1 mouse cellular context compared by ENCODE assay signal in the genomic region with DNA sequence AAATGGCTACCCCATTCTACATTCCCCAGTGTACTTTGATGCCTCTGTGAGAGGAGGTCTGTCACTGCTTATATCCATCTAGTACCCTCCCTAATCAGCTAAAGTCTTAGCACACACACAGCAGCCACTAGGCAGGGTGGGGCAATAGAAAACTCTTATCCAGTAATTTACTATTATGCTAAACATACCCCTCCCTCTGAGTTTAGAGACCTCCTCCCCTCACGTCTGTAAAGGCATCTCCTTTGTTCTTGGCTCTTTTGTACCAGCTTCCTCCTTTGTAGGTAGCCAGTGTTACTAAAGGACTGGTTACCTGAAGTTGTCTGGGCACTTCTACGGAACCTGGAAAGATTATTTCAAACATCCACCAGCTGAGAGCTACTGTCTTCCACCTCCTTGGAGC.
TF ChIP-seq lines count a peak whose summit lies in the region.

No protein-coding gene starts in this region.

TF ChIP-seq in CH12.LX, 34 proteins besides CTCF, POLR2A, EP300 and RAD21 (continued from another document):
- TF ChIP-seq ZC3H11A (IDR thresholded peaks at IDR 0.05; ENCODE audit: low read depth, low read length), result no peak
- TF ChIP-seq MYC (IDR thresholded peaks at IDR 0.05; ENCODE audit: low read depth, low read length), result no peak
- no peak for TF ChIP-seq JUN (IDR thresholded peaks at IDR 0.05; ENCODE audit: insufficient read depth, low read depth, low read length)
- TF ChIP-seq ELF1 (IDR thresholded peaks at IDR 0.05; ENCODE audit: low read depth, low read length), result no peak
- no peak for TF ChIP-seq POLR2AphosphoS2 (IDR thresholded peaks at IDR 0.05; ENCODE audit: low read depth, low read length)
- TF ChIP-seq MEF2A (IDR thresholded peaks at IDR 0.05; ENCODE audit: borderline replicate concordance, low read depth, low read length), result no peak
- no peak for TF ChIP-seq MAX (IDR thresholded peaks at IDR 0.05; ENCODE audit: low read length)
- TF ChIP-seq SMC3 (IDR thresholded peaks at IDR 0.05; ENCODE audit: low read depth, low read length), result no peak
- no peak for TF ChIP-seq TCF12 (IDR thresholded peaks at IDR 0.05; ENCODE audit: low read depth, low read length)
- TF ChIP-seq GABPA (IDR thresholded peaks at IDR 0.05; ENCODE audit: insufficient replicate concordance, low read depth, low read length), result no peak
- no peak for TF ChIP-seq MAZ (IDR thresholded peaks at IDR 0.05; ENCODE audit: low read depth, low read length)
- TF ChIP-seq ETS1 (conservative IDR thresholded peaks at IDR 0.05; ENCODE audit: low read depth, low read length), result no peak
- TF ChIP-seq SIN3A (IDR thresholded peaks at IDR 0.05; ENCODE audit: low read length), result no peak
- TF ChIP-seq MAFK (IDR thresholded peaks at IDR 0.05; ENCODE audit: insufficient replicate concordance, low read length), result no peak
